Mouse (Mus musculus) large intestine, adult 2 months (tissue): Measurements from ENCODE around the gene Acaca. TPM values are rescaled to one million over a fixed set of nuclear protein-coding genes. Genes with fewer than 3 reads are reported as not detected.

Experiments
- DNase-seq: peaks from one replicate; pipeline ENCODE4 v3.0.0-alpha.2; 2012; ENCODE audit warnings: low read depth, low spot score
- WGBS: fragments of 180-500 bp; shearing (Covaris S2); methylation state at CpG from one replicate; pipeline ENCODE4 v1.1.7; 2018; 5-methylcytosine and 5-hydroxymethylcytosine counted together
- polyA plus RNA-seq: library from polyadenylated mRNA; depleted of rRNA; stranded (reverse); fragments of >200 nt; gene quantifications from 2 replicates; pipeline ENCODE4 v1.2.3, GENCODE M21; 2012

The Acaca gene
- polyA plus RNA-seq, 1 experiment: 7.8 TPM

DNA sequence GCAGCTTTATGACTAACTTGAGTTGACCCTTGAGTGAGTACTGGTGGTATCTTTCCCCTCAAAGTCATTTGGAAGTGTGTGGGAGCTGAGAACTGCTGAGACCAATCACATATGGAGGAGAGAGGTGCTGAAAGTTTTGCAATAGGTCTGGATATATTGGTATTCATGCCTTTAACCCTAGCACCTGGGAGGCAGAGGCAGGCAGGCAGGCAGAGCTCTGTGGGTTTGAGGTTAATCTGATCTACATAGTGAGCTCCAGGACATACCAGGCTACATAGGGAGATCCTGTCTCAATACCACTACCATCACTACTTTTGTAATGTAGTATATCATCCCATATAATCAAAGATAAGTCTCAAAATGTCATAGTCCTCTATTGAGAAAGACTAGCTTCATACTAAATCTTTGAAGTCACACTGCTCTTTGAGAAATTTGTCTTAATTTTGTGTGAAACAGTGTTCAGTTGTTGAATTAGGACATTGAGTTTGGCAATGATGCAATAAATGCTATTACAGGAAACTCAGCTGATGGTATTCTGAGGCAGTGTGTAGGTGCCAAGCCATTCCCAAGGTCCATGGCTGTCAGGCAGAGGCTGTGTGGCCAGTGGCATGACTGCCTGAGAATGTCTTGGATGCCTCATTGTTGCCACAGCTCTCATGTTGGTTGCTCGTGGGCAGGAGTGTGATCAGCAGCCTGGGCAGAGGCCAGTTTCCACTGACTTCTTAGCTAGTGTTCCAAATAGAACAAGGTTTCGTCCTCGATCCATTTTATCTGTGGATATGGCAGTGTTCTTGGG, 68.3 kb downstream of the Acaca start:
- no peak for DNase-seq
- 87% methylated on average over 3 of the region's 3 CpGs for WGBS

DNA sequence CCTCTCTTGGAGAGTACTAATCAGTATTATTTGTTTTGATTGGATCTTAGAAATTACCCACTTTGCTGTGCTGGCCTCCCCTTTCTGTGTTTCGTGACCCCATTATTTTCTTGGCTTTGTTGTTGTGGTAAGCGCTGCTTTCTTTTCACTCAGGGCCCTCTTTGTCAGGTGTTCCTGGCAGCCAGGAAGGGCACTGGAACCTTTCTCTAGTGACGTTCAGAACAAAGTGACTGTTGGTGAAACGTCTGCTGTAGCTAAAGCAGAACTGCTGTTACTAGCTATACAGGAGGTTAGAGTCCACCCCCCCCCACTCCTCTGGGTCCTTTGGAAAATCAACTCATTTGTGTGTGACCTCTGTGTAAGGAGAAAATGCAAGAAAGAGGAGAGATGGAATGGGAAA, 76.3 kb downstream of the Acaca start:
- no peak for DNase-seq
- WGBS: 66% methylated on average over 4 of the region's 4 CpGs

- 95% methylated on average over 6 of the region's 6 CpGs for WGBS
- DNase-seq: no peak
Observed at GRCm38 (mm10) chr11:84210876-84211275, 81.4 kb downstream of the Acaca start.

- WGBS: 78% methylated on average over 4 of the region's 4 CpGs
- DNase-seq: no peak
Observed at GRCm38 (mm10) chr11:84218951-84219350, 89.5 kb downstream of the Acaca start.

- no peak for DNase-seq
Observed at GRCm38 (mm10) chr11:84243562-84243961, 114.1 kb downstream of the Acaca start.

DNA sequence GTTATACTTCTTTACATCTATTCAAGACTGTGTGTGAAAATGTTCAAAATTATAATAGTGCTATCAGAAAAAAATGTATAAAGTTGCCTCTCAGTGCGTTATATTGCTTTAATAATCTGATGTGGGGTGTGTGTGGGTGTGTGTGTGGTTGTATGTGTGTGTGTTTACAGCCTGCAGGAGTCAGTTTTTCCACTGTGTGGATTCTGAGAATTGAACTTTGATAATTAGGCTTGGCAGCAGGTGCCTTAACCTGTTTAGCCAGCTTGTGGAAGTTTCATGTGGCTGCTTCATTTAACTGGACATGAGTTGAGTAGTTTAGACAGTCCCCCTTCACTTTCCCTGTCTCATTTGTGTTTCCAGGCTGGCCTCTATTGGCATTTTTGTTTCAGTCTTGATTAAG, 117.9 kb downstream of the Acaca start:
- WGBS: 23% methylated on average over 1 of the region's 1 CpGs

GRCm38 (mm10) chr11:84251170-84251569, 121.7 kb downstream of the Acaca start:
- peak; percentile 78 for DNase-seq
- 24% methylated on average over 3 of the region's 3 CpGs for WGBS

More for the DNA sequence above, 117.9 kb downstream of the Acaca start:
- DNase-seq: peak; percentile 77

- 95% methylated on average over 1 of the region's 1 CpGs for WGBS
- DNase-seq: no peak
Observed at GRCm38 (mm10) chr11:84252425-84252824, 123.0 kb downstream of the Acaca start.

GRCm38 (mm10) chr11:84255879-84256278, 126.4 kb downstream of the Acaca start:
- no peak for DNase-seq
- WGBS: 46% methylated on average over 4 of the region's 4 CpGs

GRCm38 (mm10) chr11:84258053-84258710, 128.7 kb downstream of the Acaca start:
- no peak for DNase-seq
- 80% methylated on average over 4 of the region's 4 CpGs for WGBS

DNA sequence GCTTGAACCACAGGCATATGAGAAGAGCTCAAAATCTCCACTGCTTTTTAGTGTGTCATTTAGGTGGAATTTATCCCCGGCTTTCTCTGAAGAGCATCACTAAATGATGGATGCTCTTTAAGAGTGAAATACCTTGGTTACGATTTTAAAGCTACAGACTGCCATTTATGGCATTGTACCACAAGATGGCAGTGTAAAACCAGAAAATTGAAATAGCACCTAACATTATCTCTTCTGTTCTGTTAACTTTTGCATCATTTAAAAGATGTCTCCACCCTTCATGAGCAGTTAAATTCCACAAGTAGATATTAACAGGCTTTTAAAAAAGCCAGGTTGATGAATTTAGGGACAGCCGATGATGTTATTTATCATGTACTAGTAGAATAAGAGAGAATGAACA, 135.0 kb downstream of the Acaca start:
- no peak for DNase-seq

GRCm38 (mm10) chr11:84268068-84268467, 138.6 kb downstream of the Acaca start:
- no peak for DNase-seq

More for the DNA sequence above, 135.0 kb downstream of the Acaca start:
- 61% methylated on average over 3 of the region's 3 CpGs for WGBS

GRCm38 (mm10) chr11:84270511-84270910, 141.0 kb downstream of the Acaca start:
- WGBS: 77% methylated on average over 3 of the region's 3 CpGs
- no peak for DNase-seq

- no peak for DNase-seq
- 94% methylated on average over 10 of the region's 10 CpGs for WGBS
Observed at GRCm38 (mm10) chr11:84271948-84272347, 142.5 kb downstream of the Acaca start.

DNA sequence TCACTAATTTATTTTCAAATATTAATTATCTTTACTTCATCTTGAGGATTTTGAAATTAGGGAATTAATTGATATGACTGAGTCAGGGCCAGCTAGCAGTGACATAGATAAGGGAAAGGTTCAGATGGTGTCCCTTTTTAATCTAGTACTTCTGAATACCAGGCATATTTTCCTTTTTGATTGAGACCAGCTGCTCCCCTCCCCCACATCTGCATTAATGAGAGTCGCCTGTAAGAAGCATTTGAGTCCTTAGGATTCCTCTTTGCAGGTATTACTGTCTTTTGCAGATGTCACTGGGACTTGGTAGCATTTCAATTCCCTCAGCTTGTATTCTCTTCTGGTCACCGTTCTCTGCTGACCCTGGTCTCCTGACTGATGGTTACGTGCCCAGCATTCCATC, 143.1 kb downstream of the Acaca start:
- 89% methylated on average over 3 of the region's 3 CpGs for WGBS
- no peak for DNase-seq

DNA sequence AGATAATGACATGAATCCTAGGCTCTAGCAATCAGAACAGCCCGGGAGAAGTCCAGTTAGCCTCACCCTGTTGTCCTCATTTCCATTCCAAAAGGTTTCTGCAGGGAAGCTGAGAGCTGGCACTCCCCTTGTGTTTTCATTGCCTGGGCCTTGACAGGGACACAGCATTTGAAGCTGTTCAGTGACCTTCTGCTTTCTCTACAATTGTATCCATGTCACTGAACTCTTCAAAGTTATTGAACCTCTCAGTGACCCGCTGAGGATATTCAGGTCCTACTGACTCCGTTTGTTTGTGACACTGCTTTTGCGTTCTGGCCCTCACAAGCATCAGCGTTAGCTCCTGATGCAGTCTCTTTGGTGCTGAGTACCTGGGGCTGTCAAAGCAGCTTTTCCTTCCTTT, 147.5 kb downstream of the Acaca start:
- DNase-seq: no peak
- 86% methylated on average over 5 of the region's 5 CpGs for WGBS

- no peak for DNase-seq
- WGBS: 87% methylated on average over 5 of the region's 5 CpGs
Observed at GRCm38 (mm10) chr11:84281280-84281679, 151.8 kb downstream of the Acaca start.

DNA sequence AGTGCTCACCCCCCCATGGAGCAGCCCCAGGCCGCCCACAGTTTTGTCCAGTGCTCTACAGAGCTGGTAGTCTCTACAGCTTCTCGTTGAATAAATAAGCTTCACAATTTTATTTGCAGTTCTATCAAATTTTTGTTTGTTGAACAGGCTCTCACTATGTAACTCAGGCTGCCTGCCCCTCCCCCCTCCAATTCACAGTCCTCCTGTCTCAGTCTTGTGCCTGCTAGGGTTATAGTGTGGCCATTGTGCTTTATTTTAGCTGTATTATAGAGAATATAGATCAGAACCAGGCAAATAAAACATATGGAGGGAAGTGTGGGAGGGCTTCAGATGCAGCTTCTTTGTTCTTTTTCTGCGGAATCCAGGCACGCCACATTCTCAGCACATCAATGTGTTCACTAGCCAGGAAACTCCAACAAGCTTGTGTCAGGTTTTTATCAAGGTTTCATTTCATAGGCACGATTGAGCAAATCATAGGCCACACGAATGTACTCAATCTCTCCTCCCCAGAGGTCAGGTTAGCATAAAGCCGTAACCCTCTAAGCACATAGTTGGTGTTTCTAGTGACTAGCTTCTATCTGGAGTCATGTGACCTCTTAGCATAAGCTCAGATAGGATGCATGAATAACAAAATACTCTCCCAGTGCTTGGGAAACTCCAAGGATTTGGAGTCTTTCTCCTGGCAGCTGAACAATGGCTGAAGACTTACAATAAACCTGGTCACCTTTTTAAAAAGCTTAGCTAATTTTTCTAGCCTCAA, 153.7 kb downstream of the Acaca start:
- no peak for DNase-seq
- WGBS: 86% methylated on average over 7 of the region's 7 CpGs

GRCm38 (mm10) chr11:84290781-84291180, 161.3 kb downstream of the Acaca start:
- 42% methylated on average over 3 of the region's 3 CpGs for WGBS
- no peak for DNase-seq

GRCm38 (mm10) chr11:84292532-84292931, 163.1 kb downstream of the Acaca start:
- no peak for DNase-seq
- WGBS: 81% methylated on average over 3 of the region's 3 CpGs

GRCm38 (mm10) chr11:84293288-84293687, 163.8 kb downstream of the Acaca start:
- no peak for DNase-seq
- 92% methylated on average over 3 of the region's 3 CpGs for WGBS
